Mouse (Mus musculus): ENCODE measurements at regions not wholly inside any gene's neighbourhood (a gene's known extent, or its start where the extent isn't known, plus 50 kb on each side); places are given as distances from the start of the nearest gene placed in this dataset.

- WGBS = 78% methylated on average over 3 of the region's 3 CpGs
- ATAC-seq (ENCODE audit: insufficient number of reproducible peaks, insufficient read depth, low FRiP score, low TSS enrichment, low read depth) = no peak
Observed at GRCm38 (mm10) chr4:69971721-69972120, 438.5 kb downstream of the Cdk5rap2 start.

DNA sequence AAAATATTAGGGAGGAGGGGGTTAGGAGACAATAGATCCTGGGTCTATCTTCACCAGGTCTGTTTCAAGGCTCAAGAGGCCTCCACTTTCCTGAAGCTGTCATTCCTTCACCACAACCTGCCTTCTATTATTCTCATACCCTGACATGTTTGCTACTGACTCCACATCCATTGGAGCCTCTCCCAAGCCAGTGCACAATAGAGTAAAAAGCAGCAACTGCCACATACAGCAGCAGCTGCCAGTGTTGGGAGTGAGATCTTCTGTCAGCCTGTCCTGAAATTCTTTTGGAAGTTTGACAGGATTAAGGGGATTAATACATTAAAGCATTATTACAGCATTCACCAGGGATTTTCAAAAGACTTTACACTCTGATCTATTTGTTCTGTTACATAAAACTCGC is 441.8 kb downstream of the Cdk5rap2 start:
- H3K4me3 ChIP-seq (replicated peaks) = no peak overlapping the region
- H3K36me3 ChIP-seq = no peaks in the 10 kb centered on the region
- no peaks in the 10 kb centered on the region for H3K4me1 ChIP-seq (replicated peaks)
- no peak for ATAC-seq (ENCODE audit: insufficient number of reproducible peaks, insufficient read depth, low FRiP score, low TSS enrichment, low read depth)
- H3K27me3 ChIP-seq = no peaks in the 10 kb centered on the region
- H3K9me3 ChIP-seq = no peaks in the 10 kb centered on the region
- no peak overlapping the region for H3K9ac ChIP-seq (replicated peaks)
- WGBS = 89% methylated on average over 1 of the region's 1 CpGs
- no peak overlapping the region for H3K4me2 ChIP-seq
- no peak overlapping the region for H3K27ac ChIP-seq

More at GRCm38 (mm10) chr4:69971721-69972120, 438.5 kb downstream of the Cdk5rap2 start:
- peaks cover 6% of the 10 kb centered on the region; the same call in 1 of the 2 replicates for H3K4me1 ChIP-seq (replicated peaks)
- no peaks in the 10 kb centered on the region for H3K27me3 ChIP-seq
- no peak overlapping the region for H3K27ac ChIP-seq
- no peaks in the 10 kb centered on the region for H3K9me3 ChIP-seq
- no peaks in the 10 kb centered on the region for H3K36me3 ChIP-seq
- H3K9ac ChIP-seq (replicated peaks) = no peak overlapping the region
- no peak overlapping the region for H3K4me2 ChIP-seq
- no peak overlapping the region for H3K4me3 ChIP-seq (replicated peaks)
